Mouse (Mus musculus) kidney, postnatal 10 days (tissue): ENCODE measurements around the gene B3galnt1.

Experiments
- DNase-seq: peaks from one replicate; pipeline ENCODE4 v3.0.0; 2021; ENCODE audit warnings: mixed read lengths

The B3galnt1 gene

DNA sequence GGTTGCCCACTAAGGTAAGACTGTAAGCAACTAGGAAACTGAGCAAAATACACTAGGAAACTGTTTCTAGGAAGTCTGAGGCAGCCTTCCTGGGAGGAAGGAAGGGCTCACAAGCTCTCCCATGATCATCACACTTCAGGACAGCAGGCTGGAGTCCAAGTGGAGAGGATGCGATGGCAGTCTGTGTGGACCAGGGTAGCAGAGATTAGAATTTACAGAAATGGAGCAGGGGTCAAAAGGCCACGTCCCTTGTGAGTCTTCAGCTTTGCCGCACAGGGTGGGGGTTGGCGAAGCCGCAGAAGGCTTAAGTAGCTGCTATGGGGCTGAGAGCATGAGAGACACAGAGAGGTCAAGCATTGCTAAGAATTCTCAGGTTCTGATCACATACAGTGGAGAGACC is 37.1 kb downstream of the B3galnt1 start:
- DNase-seq: peak; percentile 54

DNA sequence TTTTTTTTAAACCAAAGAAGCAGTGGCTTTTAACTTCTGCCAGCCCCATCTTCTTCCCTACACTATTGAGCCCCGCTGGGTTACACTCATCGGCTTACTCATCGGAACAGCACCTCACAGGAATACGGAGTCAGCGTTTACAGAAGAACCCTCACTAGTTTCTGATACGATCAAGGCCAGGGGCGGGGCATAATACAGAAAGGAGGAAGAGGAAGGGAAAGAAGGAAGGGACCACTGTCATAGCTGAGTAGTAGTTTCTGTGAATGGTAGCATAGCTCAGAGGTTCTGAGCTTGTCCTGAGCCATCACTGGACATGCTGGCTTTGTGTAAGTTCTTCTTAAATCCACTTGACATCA is 38.8 kb downstream of the B3galnt1 start:
- no peak for DNase-seq

GRCm38 (mm10) chr3:69559316-69559974 is 39.3 kb downstream of the B3galnt1 start:
- DNase-seq: peak; percentile 29

- DNase-seq: peak; percentile 36
Observed at GRCm38 (mm10) chr3:69556092-69556778, 42.5 kb downstream of the B3galnt1 start.

GRCm38 (mm10) chr3:69555511-69555910 is 43.2 kb downstream of the B3galnt1 start:
- no peak for DNase-seq

DNA sequence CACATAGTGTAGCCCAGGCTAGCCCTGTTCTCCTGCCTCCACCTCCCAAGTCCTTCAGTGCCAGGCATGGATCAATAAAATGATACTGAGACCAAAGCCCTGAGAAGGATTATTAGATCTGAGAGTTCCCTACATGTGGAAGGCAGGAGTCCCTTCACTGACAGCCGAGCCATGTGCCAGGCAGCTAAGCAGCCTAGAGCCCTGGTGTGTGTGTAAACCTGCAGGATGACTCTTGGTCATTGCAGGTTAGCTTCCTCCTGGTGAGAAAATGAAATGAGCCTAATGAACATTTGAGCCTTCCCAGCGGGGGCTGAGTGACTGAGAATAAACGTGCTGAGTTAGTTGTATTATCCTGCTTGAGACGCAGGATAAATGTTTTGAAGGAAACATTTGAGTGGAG is 49.2 kb downstream of the B3galnt1 start:
- DNase-seq: no peak

DNA sequence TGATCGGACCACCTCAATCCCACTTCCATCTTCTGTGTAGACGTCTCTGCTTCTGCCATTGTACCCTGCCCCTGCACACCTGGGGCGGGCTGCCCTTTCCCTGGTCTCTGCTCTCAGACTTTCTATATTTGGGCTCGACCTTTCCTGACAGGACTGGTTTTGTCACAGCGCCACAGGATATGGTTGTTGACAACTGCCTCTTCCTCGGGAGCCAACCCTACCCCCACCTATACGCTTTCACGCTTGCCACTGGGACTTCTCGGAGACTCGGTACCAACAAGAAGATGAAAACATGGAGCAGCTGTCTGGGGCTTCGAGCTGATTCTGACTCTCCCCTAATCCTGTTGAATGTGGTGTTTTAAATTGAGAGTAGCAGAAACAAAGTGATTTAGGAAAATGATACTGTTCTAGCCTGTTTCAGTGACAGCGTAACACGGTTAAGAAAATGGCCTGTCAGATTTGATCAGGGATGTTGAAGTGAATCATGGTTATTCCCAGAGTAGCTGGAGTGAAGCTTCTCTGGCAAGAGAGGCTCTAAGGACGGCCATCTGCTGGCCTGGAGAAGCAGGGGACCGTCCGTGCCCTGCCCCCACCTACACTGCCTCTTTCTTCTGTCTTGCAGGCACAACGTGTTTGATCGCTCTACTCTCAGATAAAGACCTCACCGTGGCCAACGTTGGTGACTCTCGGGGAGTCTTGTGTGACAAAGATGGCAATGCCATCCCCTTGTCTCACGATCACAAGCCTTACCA is 49.9 kb downstream of the B3galnt1 start:
- no peak for DNase-seq

DNA sequence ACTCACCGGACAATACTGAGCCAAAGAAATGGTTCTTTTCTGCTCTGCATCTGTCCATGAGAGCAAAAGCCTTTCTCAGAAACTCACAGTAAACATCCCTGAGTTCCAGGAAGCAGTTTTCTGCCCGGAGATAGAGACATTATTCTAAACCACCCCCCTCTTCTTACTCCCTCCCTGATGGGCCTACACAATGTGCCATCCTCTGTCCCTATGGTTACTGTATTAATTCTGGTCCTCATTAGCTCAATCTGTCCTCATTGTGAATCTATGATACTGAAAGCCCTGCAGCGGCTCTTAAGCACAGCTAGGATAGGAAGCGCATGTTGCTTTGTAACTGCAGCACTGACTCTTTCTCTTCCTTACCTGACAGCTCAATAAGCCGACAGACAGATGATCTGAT is 53.7 kb downstream of the B3galnt1 start:
- DNase-seq: no peak

- no peak for DNase-seq
Observed at GRCm38 (mm10) chr3:69543730-69544129, 55.0 kb downstream of the B3galnt1 start.

DNA sequence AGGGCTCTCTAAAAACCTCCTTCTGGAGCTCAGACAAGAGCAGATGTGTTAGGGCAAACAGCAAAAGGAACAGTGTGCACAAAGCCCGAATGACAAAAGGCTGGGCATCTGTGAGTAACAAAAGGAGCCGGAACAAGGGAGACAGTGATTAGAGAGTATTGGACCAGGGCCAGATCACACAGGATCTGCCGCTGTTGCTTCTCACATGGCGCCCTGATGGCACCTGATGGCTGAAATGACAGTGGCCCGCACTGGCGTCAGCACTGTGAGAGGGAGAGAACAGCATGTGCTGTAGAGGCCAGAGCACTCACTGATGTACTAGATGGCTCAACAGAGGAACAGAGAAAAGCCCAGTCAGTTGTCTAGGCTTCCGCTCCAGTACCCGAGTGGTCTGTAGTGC is 55.8 kb downstream of the B3galnt1 start:
- no peak for DNase-seq

DNA sequence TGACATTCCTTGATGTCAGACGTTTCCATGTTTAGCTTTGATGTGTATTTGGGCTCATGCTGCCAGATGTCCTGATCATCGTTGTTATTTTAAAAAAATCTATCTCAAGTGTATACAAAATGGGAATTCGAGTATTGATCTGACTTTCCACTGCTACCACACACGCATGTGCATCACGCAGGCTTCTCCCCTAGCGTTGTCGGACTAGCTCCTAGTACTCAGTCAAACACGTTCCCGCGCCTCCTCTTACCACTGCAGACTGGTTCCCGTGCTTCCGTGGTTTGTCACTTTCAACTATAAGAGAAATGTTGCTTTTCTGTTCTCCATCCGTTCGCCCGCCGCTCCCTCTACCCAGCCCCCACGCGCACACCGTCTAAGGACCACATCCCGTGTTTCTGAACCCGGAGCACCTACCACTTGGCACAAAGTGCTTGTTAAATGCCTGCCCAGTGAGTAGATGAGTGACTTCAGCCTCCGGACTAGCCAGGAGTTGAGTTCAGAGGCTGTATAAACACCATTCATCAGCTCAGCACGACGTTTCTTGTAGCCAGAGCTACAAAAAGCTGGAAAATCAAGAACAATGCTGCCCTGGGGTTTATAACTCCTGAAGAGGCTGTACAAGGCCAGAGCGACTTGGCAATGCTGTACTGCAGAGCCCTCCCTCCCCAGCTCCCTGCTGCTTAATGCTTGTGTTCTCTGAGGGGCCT is 62.7 kb downstream of the B3galnt1 start:
- DNase-seq: no peak

GRCm38 (mm10) chr3:69535486-69535885 is 63.3 kb downstream of the B3galnt1 start:
- no peak for DNase-seq

DNA sequence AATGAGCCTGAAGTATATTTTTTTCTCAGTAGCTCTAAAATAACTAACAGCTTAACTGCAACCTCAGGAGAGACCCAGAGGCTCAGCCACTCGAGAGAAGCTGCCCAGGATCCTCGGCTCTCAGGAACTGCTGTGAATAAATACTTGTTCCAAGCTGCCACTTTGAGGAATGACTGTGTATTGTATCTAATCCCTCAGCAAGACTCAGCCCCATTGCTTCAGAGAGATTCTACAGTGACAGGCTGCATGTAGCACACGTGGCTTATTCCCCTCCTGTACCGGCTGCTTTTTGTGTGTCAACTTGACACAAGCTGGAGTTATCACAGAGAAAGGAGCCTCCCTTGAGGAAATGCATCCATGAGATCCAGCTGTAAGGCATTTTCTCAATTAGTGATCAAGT is 66.1 kb downstream of the B3galnt1 start:
- DNase-seq: no peak

GRCm38 (mm10) chr3:69531511-69531910 is 67.2 kb downstream of the B3galnt1 start:
- DNase-seq: no peak

GRCm38 (mm10) chr3:69529576-69529975 is 69.2 kb downstream of the B3galnt1 start:
- no peak for DNase-seq

DNA sequence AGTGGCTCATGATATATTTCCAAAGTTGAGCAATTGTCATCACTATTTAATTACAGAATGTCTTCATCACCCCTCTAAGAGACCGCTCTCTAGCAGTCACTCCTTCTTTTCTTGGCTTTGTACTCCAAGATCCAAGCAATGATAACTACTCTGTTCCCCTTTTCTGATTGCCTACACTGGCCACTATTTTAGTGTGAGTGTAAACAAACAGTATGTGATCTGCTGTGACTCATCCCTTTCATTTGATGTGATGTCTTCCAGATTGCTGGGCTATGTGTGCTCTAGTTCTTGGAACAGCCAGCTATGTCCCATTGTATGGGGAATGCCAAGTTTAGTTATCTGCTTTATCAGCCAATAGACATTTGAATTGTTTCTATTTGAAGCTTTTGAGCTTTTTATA is 71.4 kb downstream of the B3galnt1 start:
- no peak for DNase-seq

DNA sequence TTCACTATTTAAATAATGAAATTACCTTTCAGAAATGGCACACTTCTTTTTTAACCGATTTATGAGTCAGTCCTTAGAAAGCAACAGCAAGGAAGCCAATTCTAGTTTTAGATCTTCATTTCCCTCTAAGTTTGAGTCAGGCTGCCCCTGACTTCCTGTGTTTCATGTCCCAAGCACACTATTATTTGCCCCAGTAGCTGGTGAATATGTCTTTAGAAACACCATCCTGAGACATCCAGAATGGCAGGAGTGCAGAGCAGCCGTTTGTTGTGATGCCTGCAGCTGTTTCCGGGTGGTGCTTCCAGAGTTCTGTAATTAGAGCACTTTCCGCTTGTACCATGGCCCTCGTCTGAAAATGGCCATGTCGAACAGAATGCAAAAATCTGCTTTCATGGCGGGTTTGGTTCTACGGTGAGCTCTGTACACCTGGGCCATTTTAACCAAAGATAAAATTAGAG is 73.7 kb downstream of the B3galnt1 start:
- peak; percentile 31 for DNase-seq

DNA sequence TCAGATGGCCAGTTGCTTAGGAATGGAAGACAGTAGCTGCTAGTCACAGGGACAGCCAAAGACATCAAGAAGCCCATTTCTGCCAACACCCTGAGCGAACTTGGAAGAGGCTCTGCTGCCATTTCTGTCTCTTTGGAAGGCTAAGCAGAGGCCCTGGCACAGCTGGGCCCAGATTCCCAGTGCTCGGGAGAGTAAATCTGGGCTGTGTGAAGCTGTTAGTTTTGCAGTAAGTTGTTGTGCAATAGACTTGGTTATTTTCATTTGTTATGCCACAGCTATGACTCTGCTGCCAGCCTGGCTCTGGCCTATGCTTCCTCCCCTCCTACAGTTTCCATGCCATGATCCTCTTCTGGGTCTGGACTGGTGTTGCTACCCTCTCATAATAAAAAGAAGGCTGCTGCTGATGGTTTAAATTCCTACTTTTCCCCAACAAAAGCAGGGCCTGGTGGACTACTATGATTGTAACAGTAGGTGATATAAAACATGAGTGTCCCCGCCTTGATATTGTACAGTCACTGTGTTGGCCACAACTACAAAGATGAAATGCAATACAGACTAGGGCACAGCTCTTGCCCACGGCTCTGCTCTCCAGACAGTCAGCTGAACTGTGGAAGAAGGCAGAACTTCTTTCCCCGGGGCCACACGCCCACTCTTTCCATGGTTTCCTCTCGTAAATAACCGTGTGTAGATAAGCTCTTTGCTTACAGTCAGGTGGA is 74.2 kb downstream of the B3galnt1 start:
- DNase-seq: no peak
